ENCODE assay signal across 28 mouse cellular contexts in genomic region chr15:67971998-67972397, GRCm38 (mm10).
DNase-seq lines count a peak whose midpoint lies in the region; ATAC-seq and TF ChIP-seq lines count a peak whose summit lies in the region.
"Had no signal": no experiment of that assay in that cellular context is flagged by ENCODE, and none has a peak within 500 bp of the region (broad histone marks: within the 10 kb centered on the region; RNA-seq: fewer than 3 reads in every experiment).

No protein-coding gene starts in this region.

- 5% methylated on average over 3 of the region's 3 CpGs for WGBS in kidney, embryonic 15.5 days
- WGBS in neural tube, embryonic 12.5 days = 16% methylated on average over 3 of the region's 3 CpGs
- WGBS in forebrain, embryonic 16.5 days = 80% methylated on average over 3 of the region's 3 CpGs

- no peak overlapping the region for H3K4me2 ChIP-seq in kidney, embryonic 15.5 days
- H3K4me2 ChIP-seq in neural tube, embryonic 12.5 days (replicated peaks) = no peak overlapping the region
- H3K4me2 ChIP-seq in forebrain, embryonic 16.5 days (ENCODE audit: low read length) = no peak overlapping the region
- H3K4me2 ChIP-seq: embryonic facial prominence, embryonic 15.5 days; heart, embryonic 13.5 days; hindbrain, embryonic 15.5 days; intestine, embryonic 15.5 days; limb, embryonic 12.5 days; liver, embryonic 11.5 days; midbrain, embryonic 12.5 days had no signal

- peak overlapping the region; percentile 20 for H3K27ac ChIP-seq in kidney, embryonic 15.5 days
- H3K27ac ChIP-seq in neural tube, embryonic 12.5 days = no peak overlapping the region
- no peak overlapping the region for H3K27ac ChIP-seq in forebrain, embryonic 16.5 days (ENCODE audit: low read length)
- H3K27ac ChIP-seq: embryonic facial prominence, embryonic 15.5 days; heart, embryonic 13.5 days; hindbrain, embryonic 15.5 days; intestine, embryonic 15.5 days; layer of hippocampus, adult 2 months; limb, embryonic 12.5 days; midbrain, embryonic 12.5 days had no signal

- POLR2A ChIA-PET in Patski (lab: Charles Lee) = no interaction called here

- no peaks in the 10 kb centered on the region for H3K36me3 ChIP-seq in kidney, embryonic 15.5 days
- no peaks in the 10 kb centered on the region for H3K36me3 ChIP-seq in neural tube, embryonic 12.5 days
- no peaks in the 10 kb centered on the region for H3K36me3 ChIP-seq in forebrain, embryonic 16.5 days (ENCODE audit: control insufficient read depth, insufficient read depth)
- H3K36me3 ChIP-seq: embryonic facial prominence, embryonic 15.5 days; G1E; heart, embryonic 13.5 days; hindbrain, embryonic 15.5 days; intestine, embryonic 15.5 days; limb, embryonic 12.5 days; midbrain, embryonic 12.5 days had no signal

- no peak for TF ChIP-seq CTCF in Patski (IDR thresholded peaks at IDR 0.05)

- no peak for DNase-seq in kidney, postnatal 36 days
- no peak for DNase-seq in Patski (ENCODE audit: low read depth, low spot score)
- DNase-seq in embryo, embryonic 10.5 days (ENCODE audit: low spot score) = peak; percentile 48
- DNase-seq in adrenal gland, adult 18-20 months (ENCODE audit: low spot score in 2 of 2) = no peak
- DNase-seq: adrenal gland, adult 8-10 months; B cell, adult 2 months; cerebellum, adult 18-20 months; cerebellum, postnatal 14 days; gastrocnemius, postnatal 10 days; heart, postnatal 14 days; kidney, postnatal 10 days; liver, postnatal 0 days; lung, postnatal 10 days; thymus, postnatal 14 days had no signal

- ATAC-seq in kidney, embryonic 15.5 days (replicated peaks; ENCODE audit: low FRiP score) = peak; percentile 97
- ATAC-seq in Patski = peak; percentile 47
- peak; percentile 83; the same call in 1 of the 2 replicates for ATAC-seq in neural tube, embryonic 12.5 days (ENCODE audit: low FRiP score, low read depth)
- no peak for ATAC-seq in forebrain, embryonic 16.5 days
- ATAC-seq: forebrain, embryonic 14.5 days; intestine, embryonic 15.5 days; liver, postnatal 0 days had no signal

- H3K4me3 ChIP-seq in kidney, embryonic 15.5 days (replicated peaks) = no peak overlapping the region
- H3K4me3 ChIP-seq in neural tube, embryonic 12.5 days = no peak overlapping the region
- no peak overlapping the region for H3K4me3 ChIP-seq in forebrain, embryonic 16.5 days (replicated peaks; ENCODE audit: low read length)
- H3K4me3 ChIP-seq: embryonic facial prominence, embryonic 15.5 days; heart, embryonic 13.5 days; hindbrain, embryonic 15.5 days; intestine, embryonic 15.5 days; layer of hippocampus, adult 2 months; limb, embryonic 12.5 days; midbrain, embryonic 12.5 days had no signal

- H3K9me3 ChIP-seq in kidney, embryonic 15.5 days (replicated peaks) = 0 out of 2 replicates have a peak, but pooled peaks cover 3% of the 10 kb centered on the region
- no peaks in the 10 kb centered on the region for H3K9me3 ChIP-seq in neural tube, embryonic 12.5 days
- H3K9me3 ChIP-seq in forebrain, embryonic 16.5 days (ENCODE audit: control insufficient read depth, low read length) = no peaks in the 10 kb centered on the region; the same call in 1 of the 2 replicates
- H3K9me3 ChIP-seq: embryonic facial prominence, embryonic 15.5 days; G1E; heart, embryonic 13.5 days; hindbrain, embryonic 15.5 days; intestine, embryonic 15.5 days; limb, embryonic 12.5 days; midbrain, embryonic 12.5 days had no signal

- H3K4me1 ChIP-seq in kidney, embryonic 15.5 days = peaks cover 6% of the 10 kb centered on the region; the same call in 1 of the 2 replicates
- H3K4me1 ChIP-seq in neural tube, embryonic 12.5 days = no peaks in the 10 kb centered on the region
- H3K4me1 ChIP-seq in forebrain, embryonic 16.5 days (replicated peaks; ENCODE audit: control insufficient read depth, insufficient read depth, low read length) = no peaks in the 10 kb centered on the region
- H3K4me1 ChIP-seq: embryonic facial prominence, embryonic 15.5 days; heart, embryonic 13.5 days; hindbrain, embryonic 15.5 days; intestine, embryonic 15.5 days; limb, embryonic 12.5 days; midbrain, embryonic 12.5 days had no signal

- no peaks in the 10 kb centered on the region for H3K27me3 ChIP-seq in kidney, embryonic 15.5 days
- H3K27me3 ChIP-seq in Patski = peaks cover 9% of the 10 kb centered on the region
- H3K27me3 ChIP-seq in neural tube, embryonic 12.5 days (replicated peaks) = no peaks in the 10 kb centered on the region
- H3K27me3 ChIP-seq in forebrain, embryonic 16.5 days (replicated peaks; ENCODE audit: control insufficient read depth, insufficient read depth, low read length) = no peaks in the 10 kb centered on the region
- H3K27me3 ChIP-seq: CH12.LX; embryonic facial prominence, embryonic 15.5 days; heart, embryonic 13.5 days; hindbrain, embryonic 15.5 days; intestine, embryonic 15.5 days; limb, embryonic 12.5 days; midbrain, embryonic 12.5 days had no signal

- CTCF ChIA-PET in Patski (lab: Charles Lee) = no interaction called here

- in situ Hi-C loops in Patski (cut with MboI; ENCODE audit: low pct_unique_long_range_greater_than_20kb) = no loop called here

- H3K9ac ChIP-seq in kidney, embryonic 15.5 days = no peak overlapping the region
- H3K9ac ChIP-seq in neural tube, embryonic 12.5 days = no peak overlapping the region
- no peak overlapping the region for H3K9ac ChIP-seq in forebrain, embryonic 16.5 days (replicated peaks; ENCODE audit: low read depth, low read length)
- H3K9ac ChIP-seq: embryonic facial prominence, embryonic 15.5 days; heart, embryonic 13.5 days; hindbrain, embryonic 15.5 days; intestine, embryonic 15.5 days; limb, embryonic 12.5 days; liver, postnatal 0 days; midbrain, embryonic 12.5 days had no signal
